Mouse (Mus musculus) cerebellum, adult 2 months (tissue): ENCODE data around the gene Numb.

Source experiments
- CTCF ChIP-seq: fragments of 200-500 bp; IDR thresholded peaks from 2 replicates; pipeline ENCODE4 v1.5.1; 2011; ENCODE audit warnings: low read depth, mild to moderate bottlenecking, control low read depth, low read length, moderate library complexity, borderline replicate concordance; ENCODE audit not compliant: insufficient read depth
- POLR2A ChIP-seq: fragments of 200-500 bp; IDR thresholded peaks from 2 replicates; pipeline ENCODE4 v1.6.1; 2011; ENCODE audit warnings: low read length, control low read depth, borderline replicate concordance; ENCODE audit not compliant: insufficient read depth

DNA sequence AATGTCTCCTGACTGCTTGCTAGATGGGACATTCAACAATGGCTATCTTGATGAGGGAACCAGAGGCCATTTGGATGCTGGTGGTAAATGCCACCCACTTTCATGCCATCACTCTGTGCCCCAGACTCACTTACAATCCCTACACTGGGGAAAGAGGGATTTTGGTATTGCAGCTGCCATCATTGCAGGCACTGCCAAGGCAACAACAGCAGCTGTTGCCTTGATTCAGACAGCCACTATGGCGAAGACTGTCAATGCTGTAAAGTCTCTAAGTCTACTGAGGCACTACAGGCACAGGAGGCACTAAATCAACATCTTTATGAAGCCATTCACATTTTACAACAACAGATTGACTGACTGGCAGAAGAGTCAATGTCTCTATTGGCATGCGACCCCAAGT, 30.5 kb downstream of the Numb start:
- TF ChIP-seq CTCF = no peak
- no peak for TF ChIP-seq POLR2A
